Mouse (Mus musculus) stomach, postnatal 0 days (tissue): Measurements from ENCODE around the gene Slc45a3.

Source experiments
- CTCF ChIP-seq: IDR thresholded peaks from 2 replicates; pipeline ENCODE4 v1.5.1; 2016; ENCODE audit warnings: antibody characterized with exemption, low read depth, mild to moderate bottlenecking, moderate library complexity
- EP300 ChIP-seq: optimal IDR thresholded peaks from 2 replicates; pipeline ENCODE3; 2016; ENCODE audit warnings: antibody characterized with exemption

DNA sequence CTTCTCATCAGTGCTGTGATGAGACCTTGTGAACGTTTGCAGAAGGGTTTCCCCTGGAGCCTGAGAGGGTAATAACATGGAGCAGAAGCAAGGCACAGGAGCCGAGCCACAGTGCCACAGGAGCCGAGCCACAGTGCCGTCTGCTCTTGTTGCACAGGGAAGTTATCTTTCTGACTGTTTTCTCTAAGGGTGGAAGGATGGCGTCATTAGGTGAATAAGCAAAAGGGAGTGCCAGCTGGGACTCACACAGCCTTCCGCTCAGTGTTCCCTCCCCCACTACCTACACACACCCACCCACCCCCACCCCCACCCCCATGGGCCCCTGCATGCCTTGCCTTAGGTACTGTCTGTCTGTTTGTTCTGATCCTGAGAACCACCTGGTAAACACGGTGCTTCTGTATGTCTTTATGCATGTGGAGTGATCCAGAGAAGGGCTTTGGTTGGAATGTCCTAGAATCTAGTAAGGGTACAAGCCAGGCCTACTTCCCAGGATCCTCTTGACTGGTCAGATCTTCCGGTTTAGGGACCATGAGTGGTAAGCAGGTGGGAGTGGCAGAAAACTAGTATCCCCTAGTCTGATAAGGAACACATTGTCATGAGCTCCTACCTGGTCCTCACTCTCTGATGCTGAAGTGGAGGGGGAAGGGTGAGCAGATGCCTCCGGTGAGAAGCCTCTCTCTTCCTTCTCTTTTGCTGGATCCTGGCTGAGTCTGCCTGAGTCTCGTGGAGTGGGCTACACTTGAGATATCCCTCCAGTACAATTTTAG, 16.9 kb upstream of the Slc45a3 start:
- TF ChIP-seq CTCF (no peak), EP300 (no peak)
